Mouse (Mus musculus) forebrain, embryonic 16.5 days (tissue): ENCODE measurements around the gene Krtap14. TPM values are rescaled to one million over a fixed set of nuclear protein-coding genes. Genes with fewer than 3 reads are reported as not detected.

ENCODE experiments used
- ATAC-seq: fragments of 200-750 bp; cut with Nextera tagmentation; 2 replicates; pipeline ENCODE4 v1.8.0; 2017; ENCODE audit warnings: mild to moderate bottlenecking, moderate library complexity
- H3K27ac ChIP-seq: fragments of 300-500 bp; sonication (generic); 2 replicates; pipeline ENCODE4 v1.5.1; 2014; ENCODE audit warnings: low read length, control low read depth
- H3K27me3 ChIP-seq: fragments of 300-500 bp; sonication (generic); replicated peaks from 2 replicates; pipeline ENCODE4 v1.6.1; 2014; ENCODE audit warnings: low read length; ENCODE audit not compliant: control insufficient read depth, insufficient read depth
- H3K36me3 ChIP-seq: fragments of 300-500 bp; sonication (generic); 2 replicates; pipeline ENCODE4 v1.6.1; 2014; ENCODE audit not compliant: control insufficient read depth, insufficient read depth
- H3K4me1 ChIP-seq: fragments of 300-500 bp; sonication (generic); replicated peaks from 2 replicates; pipeline ENCODE4 v1.6.1; 2014; ENCODE audit warnings: low read length; ENCODE audit not compliant: control insufficient read depth, insufficient read depth
- H3K4me2 ChIP-seq: fragments of 300-500 bp; sonication (generic); 2 replicates; pipeline ENCODE4 v1.6.1; 2014; ENCODE audit warnings: mild to moderate bottlenecking, low read length, control low read depth
- H3K4me3 ChIP-seq: fragments of 300-500 bp; sonication (generic); replicated peaks from 2 replicates; pipeline ENCODE4 v1.5.1; 2014; ENCODE audit warnings: mild to moderate bottlenecking, low read length, control low read depth
- H3K9ac ChIP-seq: fragments of 300-500 bp; sonication (generic); replicated peaks from 2 replicates; pipeline ENCODE4 v1.6.1; 2014; ENCODE audit warnings: low read depth, low read length, control low read depth
- H3K9me3 ChIP-seq: fragments of 300-500 bp; sonication (generic); 2 replicates; pipeline ENCODE4 v1.6.1; 2016; ENCODE audit warnings: low read length; ENCODE audit not compliant: control insufficient read depth
- WGBS: fragments of 180-500 bp; shearing (Covaris S2); extraction: QIAGEN DNeasy Blood & Tissue Kit; methylation state at CpG from one replicate; pipeline ENCODE4 v1.1.7; 2014; 5-methylcytosine and 5-hydroxymethylcytosine counted together
- polyA plus RNA-seq: library from polyadenylated mRNA; unstranded; fragments of >200 nt; fragmentation: Nextera tagmentation; extraction: Ambion mirVana; gene quantifications from 2 replicates; pipeline ENCODE4 v1.2.1, GENCODE M21; 2015

The Krtap14 gene
- polyA plus RNA-seq, 1 experiment from 2014 or later = not detected

DNA sequence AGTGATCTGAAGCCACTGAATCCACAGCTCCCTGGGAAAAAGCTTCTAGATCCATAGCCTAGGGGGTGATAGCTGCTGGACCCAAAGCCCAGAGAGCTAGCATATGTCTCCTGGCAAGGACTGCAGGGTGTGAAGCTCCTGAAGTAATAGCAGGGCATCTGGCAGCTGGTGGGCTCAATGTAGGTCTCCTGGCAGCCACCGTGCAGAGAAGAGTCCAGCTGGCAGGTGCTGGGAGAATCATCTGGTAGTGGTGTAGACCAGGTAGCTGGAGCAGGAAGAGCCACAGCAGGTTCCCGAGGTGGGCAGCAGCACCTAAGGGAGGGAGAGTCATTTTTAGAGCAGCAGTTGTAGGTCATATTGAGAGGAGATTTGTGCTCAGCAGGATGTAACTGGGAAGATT, 14.1 kb downstream of the Krtap14 start, which contains the start of gene Gm20741:
TSS of gene Gm20741 (minus strand) at position 394 of the 400 bp plus-strand sequence.
- H3K36me3 ChIP-seq = no peaks in the 10 kb centered on the region
- WGBS = 65% methylated on average over 2 of the region's 2 CpGs

DNA sequence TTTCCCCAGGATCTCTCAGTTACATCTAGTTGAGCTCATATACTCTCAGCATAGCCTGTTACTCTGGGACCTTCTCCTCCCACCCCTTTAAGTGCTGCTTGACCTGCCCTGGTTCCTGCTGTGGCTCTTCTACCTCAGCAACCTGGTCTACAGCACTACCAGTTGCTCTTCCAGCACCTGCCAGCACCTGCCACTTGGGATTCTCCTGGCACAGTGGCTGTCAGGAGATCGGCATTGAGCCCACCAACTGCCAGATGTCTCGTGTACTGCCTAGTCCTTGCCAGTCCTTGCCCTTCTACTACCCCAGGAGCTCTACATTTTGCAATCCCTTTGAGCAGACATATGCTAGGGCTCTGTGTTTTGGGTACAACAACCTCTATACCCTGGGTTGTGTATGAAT, 39.2 kb downstream of the Krtap14 start:
- Histone ChIP-seq H3K4me3 (no peak overlapping the region), H3K27ac (no peak overlapping the region), H3K4me2 (no peak overlapping the region), H3K36me3 (no peaks in the 10 kb centered on the region), H3K9ac (no peak overlapping the region), H3K4me1 (no peaks in the 10 kb centered on the region), H3K27me3 (no peaks in the 10 kb centered on the region), H3K9me3 (no peaks in the 10 kb centered on the region)
- ATAC-seq = no peak
- WGBS = 81% methylated on average over 2 of the region's 2 CpGs

More for the DNA sequence above, 14.1 kb downstream of the Krtap14 start, which contains the start of gene Gm20741:
- Histone ChIP-seq H3K4me3 (no peak within 1 kb of the TSS), H3K9me3 (no peaks in the 10 kb centered on the region), H3K4me2 (no peak within 1 kb of the TSS), H3K27me3 (no peaks in the 10 kb centered on the region), H3K4me1 (no peaks in the 10 kb centered on the region), H3K27ac (no peak within 1 kb of the TSS), H3K9ac (no peak within 1 kb of the TSS)
- ATAC-seq = no peak

DNA sequence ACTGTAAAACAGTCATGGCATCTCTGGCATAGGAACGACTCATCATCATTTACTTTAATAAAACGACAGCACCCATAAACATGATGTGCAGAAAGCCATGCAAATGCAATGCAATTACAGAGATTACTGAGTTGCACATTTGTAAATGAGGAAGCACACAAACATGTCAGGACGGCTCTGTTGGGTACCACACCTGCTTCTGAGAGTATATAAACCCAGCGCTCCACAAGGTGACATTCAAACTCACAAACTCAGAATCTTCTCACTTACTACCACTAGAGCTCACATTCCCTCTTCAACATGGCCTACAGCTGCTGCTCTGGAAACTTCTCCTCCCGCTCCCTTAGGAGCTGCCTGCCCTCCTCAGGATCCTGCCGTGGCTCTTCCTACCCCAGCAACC, 48.3 kb downstream of the Krtap14 start, which contains the start of gene Gm5965:
TSS of gene Gm5965 (plus strand) at position 301 of the 400 bp plus-strand sequence.
- H3K36me3 ChIP-seq = no peaks in the 10 kb centered on the region
- 95% methylated on average over 5 of the region's 6 CpGs for WGBS
- H3K9me3 ChIP-seq = no peaks in the 10 kb centered on the region
- no peak within 1 kb of the TSS for H3K4me3 ChIP-seq
- no peak within 1 kb of the TSS for H3K9ac ChIP-seq
- H3K4me2 ChIP-seq = no peak within 1 kb of the TSS
- H3K27ac ChIP-seq = no peak within 1 kb of the TSS
- H3K4me1 ChIP-seq = no peaks in the 10 kb centered on the region
- H3K27me3 ChIP-seq = no peaks in the 10 kb centered on the region
- no peak for ATAC-seq

DNA sequence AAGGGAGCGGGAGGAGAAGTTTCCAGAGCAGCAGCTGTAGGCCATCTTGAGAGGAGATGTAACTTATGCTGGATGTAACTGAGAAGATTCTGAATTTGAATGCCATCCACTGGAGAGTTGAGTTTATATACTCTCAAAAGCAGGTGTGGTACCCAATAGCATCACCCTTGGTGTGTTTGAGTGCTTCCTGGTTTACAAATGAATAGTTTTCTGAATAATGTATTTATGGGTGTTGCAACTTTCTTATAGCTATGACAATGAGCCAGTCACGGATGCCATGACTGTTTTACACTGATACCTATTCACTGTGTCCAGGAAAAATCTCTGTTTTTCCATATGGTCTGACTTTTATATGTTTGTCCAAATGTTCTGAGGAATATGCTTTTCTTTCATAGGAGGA, 51.8 kb downstream of the Krtap14 start, which contains the start of gene 2310057N15Rik:
TSS of gene 2310057N15Rik (minus strand) at position 101 of the 400 bp plus-strand sequence.
- no peaks in the 10 kb centered on the region for H3K9me3 ChIP-seq
- H3K36me3 ChIP-seq = no peaks in the 10 kb centered on the region
- WGBS = 91% methylated on average over 2 of the region's 2 CpGs
- no peak within 1 kb of the TSS for H3K4me2 ChIP-seq
- no peak within 1 kb of the TSS for H3K9ac ChIP-seq
- no peak for ATAC-seq
- no peaks in the 10 kb centered on the region for H3K27me3 ChIP-seq
- H3K27ac ChIP-seq = no peak within 1 kb of the TSS
- H3K4me1 ChIP-seq = no peaks in the 10 kb centered on the region
- no peak within 1 kb of the TSS for H3K4me3 ChIP-seq

Other genes starting within 250 kb of the Krtap14 start
- gene Krtap24-1, start 213.9 kb downstream of the Krtap14 start, polyA plus RNA-seq = not detected in 2 replicates
- gene 2310079G19Rik, start 198.5 kb downstream of the Krtap14 start, polyA plus RNA-seq = not detected in 2 replicates
- not detected in 2 replicates for gene Krtap26-1, start 178.3 kb downstream of the Krtap14 start, polyA plus RNA-seq
- not detected in 2 replicates for gene Krtap27-1, start 154.5 kb downstream of the Krtap14 start, polyA plus RNA-seq
- not detected in 2 replicates for gene 2310061N02Rik, start 118.2 kb downstream of the Krtap14 start, polyA plus RNA-seq
- gene Krtap13-1, start 97.3 kb downstream of the Krtap14 start, polyA plus RNA-seq = not detected in 2 replicates
- not detected in 2 replicates for gene Krtap13, start 74.5 kb downstream of the Krtap14 start, polyA plus RNA-seq
- gene 2310034C09Rik, start 67.3 kb downstream of the Krtap14 start, polyA plus RNA-seq = 0.45 TPM in 1 of 2 replicates, not detected in the other
- gene 2310057N15Rik, start 51.9 kb downstream of the Krtap14 start, polyA plus RNA-seq = not detected in 2 replicates
- gene Gm5965, start 48.2 kb downstream of the Krtap14 start, polyA plus RNA-seq = not detected in 2 replicates
- gene Gm20741, start 13.9 kb downstream of the Krtap14 start, polyA plus RNA-seq = not detected in 2 replicates
- not detected in 2 replicates for gene Krtap15, start 5.9 kb downstream of the Krtap14 start, polyA plus RNA-seq
- gene Krtap19-1, start 43.3 kb upstream of the Krtap14 start, polyA plus RNA-seq = not detected in 2 replicates
- gene Krtap19-2, start 48.1 kb upstream of the Krtap14 start, polyA plus RNA-seq = not detected in 2 replicates
- gene Krtap19-3, start 51.9 kb upstream of the Krtap14 start, polyA plus RNA-seq = not detected in 2 replicates
- not detected in 2 replicates for gene Krtap19-4, start 58.9 kb upstream of the Krtap14 start, polyA plus RNA-seq
- not detected in 2 replicates for gene Krtap19-5, start 70.3 kb upstream of the Krtap14 start, polyA plus RNA-seq
- gene Krtap19-9b, start 106.1 kb upstream of the Krtap14 start, polyA plus RNA-seq = not detected in 2 replicates
- gene Krtap16-3, start 136.7 kb upstream of the Krtap14 start, polyA plus RNA-seq = not detected in 2 replicates
- not detected in 2 replicates for gene Krtap22-2, start 184.6 kb upstream of the Krtap14 start, polyA plus RNA-seq
- not detected in 2 replicates for gene Gm10229, start 189.1 kb upstream of the Krtap14 start, polyA plus RNA-seq
- not detected in 2 replicates for gene Krtap6-1, start 205.6 kb upstream of the Krtap14 start, polyA plus RNA-seq
- not detected in 2 replicates for gene Gm10228, start 215.3 kb upstream of the Krtap14 start, polyA plus RNA-seq
- not detected in 2 replicates for gene Krtap6-5, start 221.7 kb upstream of the Krtap14 start, polyA plus RNA-seq
- not detected in 2 replicates for gene 1110025L11Rik, start 237.9 kb upstream of the Krtap14 start, polyA plus RNA-seq